Mouse (Mus musculus): ENCODE data around the gene Kcnk4. TPM values are rescaled to one million over a fixed set of nuclear protein-coding genes. Genes with fewer than 3 reads are reported as not detected.

The Kcnk4 gene
- total and polyA plus RNA-seq, 3 experiments: 0.15 to 1.8 TPM; not detected in 1

- no peaks in the 10 kb centered on the region for H3K27me3 ChIP-seq (ENCODE audit: control insufficient read depth in 1 of 2, insufficient read depth in 2 of 2, low read length in 2 of 2)
- H3K4me3 ChIP-seq (ENCODE audit: control insufficient read depth in 1 of 2, insufficient read depth in 1 of 2, low read depth in 2 of 2, low read length in 2 of 2): no peak overlapping the region
- no peak overlapping the region for H3K27ac ChIP-seq (ENCODE audit: control insufficient read depth, low read depth, low read length)
These were observed 5.0 kb upstream of the Kcnk4 start for GRCm38 (mm10) chr19:6939106-6940002.

GRCm38 (mm10) chr19:6937541-6938465, 3.5 kb upstream of the Kcnk4 start:
- no peak overlapping the region for H3K4me3 ChIP-seq (ENCODE audit: control insufficient read depth in 1 of 2, insufficient read depth in 1 of 2, low read depth in 2 of 2, low read length in 2 of 2)
- H3K4me1 ChIP-seq (ENCODE audit: control insufficient read depth in 1 of 2, insufficient read depth in 2 of 2, low read length in 2 of 2): peaks cover 0 to 8% of the 10 kb centered on the region in 2 experiments; a peak in 2 of 4 replicates
- no peak overlapping the region for H3K9ac ChIP-seq (ENCODE audit: control insufficient read depth, low read depth, low read length, poor library complexity, severe bottlenecking)
- TF ChIP-seq RCOR1 (IDR thresholded peaks at IDR 0.05; ENCODE audit: low read depth, low read length) (no peak), GATA1 (IDR thresholded peaks at IDR 0.05; ENCODE audit: low read depth, low read length) (no peak), MAFK (IDR thresholded peaks at IDR 0.05; ENCODE audit: borderline replicate concordance, low read depth, low read length) (no peak), NELFE (IDR thresholded peaks at IDR 0.05; ENCODE audit: low read depth, low read length) (no peak), TCF12 (IDR thresholded peaks at IDR 0.05; ENCODE audit: low read depth, low read length) (no peak), MAZ (IDR thresholded peaks at IDR 0.05; ENCODE audit: low read depth, low read length) (no peak)
- H3K27ac ChIP-seq (ENCODE audit: control insufficient read depth, low read depth, low read length): no peak overlapping the region
- H3K36me3 ChIP-seq (ENCODE audit: control insufficient read depth in 1 of 2, insufficient read depth in 2 of 2, low read length in 2 of 2): peaks cover 0 to 2% of the 10 kb centered on the region in 2 experiments; a peak in 1 of 4 replicates
- H3K79me2 ChIP-seq (ENCODE audit: control insufficient read depth, insufficient read depth, low read length, poor library complexity): peaks cover 8% of the 10 kb centered on the region; the same call in 1 of the 2 replicates
- no peaks in the 10 kb centered on the region for H3K27me3 ChIP-seq (ENCODE audit: control insufficient read depth in 1 of 2, insufficient read depth in 2 of 2, low read length in 2 of 2)
- H3K9me3 ChIP-seq (replicated peaks; ENCODE audit: insufficient read depth, low read length): no peaks in the 10 kb centered on the region
- DNase-seq (ENCODE audit: low read depth, low spot score): no peak

More at GRCm38 (mm10) chr19:6939106-6940002, 5.0 kb upstream of the Kcnk4 start:
- no peak for DNase-seq (ENCODE audit: low read depth, low spot score)
- Histone ChIP-seq H3K9me3 (replicated peaks; ENCODE audit: insufficient read depth, low read length) (no peaks in the 10 kb centered on the region), H3K79me2 (ENCODE audit: control insufficient read depth, insufficient read depth, low read length, poor library complexity) (peaks cover 8% of the 10 kb centered on the region; the same call in 1 of the 2 replicates), H3K9ac (ENCODE audit: control insufficient read depth, low read depth, low read length, poor library complexity, severe bottlenecking) (no peak overlapping the region), H3K4me1 (ENCODE audit: control insufficient read depth in 1 of 2, insufficient read depth in 2 of 2, low read length in 2 of 2) (peaks cover 0 to 10% of the 10 kb centered on the region in 2 experiments; a peak in 2 of 4 replicates), H3K36me3 (ENCODE audit: control insufficient read depth in 1 of 2, insufficient read depth in 2 of 2, low read length in 2 of 2) (peaks cover 0 to 2% of the 10 kb centered on the region in 2 experiments; a peak in 1 of 4 replicates)
- no peak for TF ChIP-seq ELF1 (IDR thresholded peaks at IDR 0.05; ENCODE audit: low read depth, low read length)
- TF ChIP-seq MXI1 (IDR thresholded peaks at IDR 0.05; ENCODE audit: low read depth, low read length): no peak
- no peak for TF ChIP-seq ETS1 (IDR thresholded peaks at IDR 0.05; ENCODE audit: low read depth, low read length)
- TF ChIP-seq NRF1 (IDR thresholded peaks at IDR 0.05; ENCODE audit: insufficient read depth, low read depth, low read length, poor library complexity, severe bottlenecking): no peak
- no peak for TF ChIP-seq POLR2A (IDR thresholded peaks at IDR 0.05; ENCODE audit: control insufficient read depth in 1 of 2, insufficient read depth in 1 of 2, low read depth in 1 of 2, low read length in 2 of 2, poor library complexity in 1 of 2)
- TF ChIP-seq SMC3 (IDR thresholded peaks at IDR 0.05; ENCODE audit: low read depth, low read length): no peak
- TF ChIP-seq USF2 (IDR thresholded peaks at IDR 0.05; ENCODE audit: borderline replicate concordance in 1 of 2, insufficient read depth in 1 of 2, low read depth in 1 of 2, low read length in 2 of 2): no peak
- TF ChIP-seq BHLHE40 (IDR thresholded peaks at IDR 0.05; ENCODE audit: borderline replicate concordance, low read depth, low read length): no peak
- TF ChIP-seq HCFC1 (IDR thresholded peaks at IDR 0.05; ENCODE audit: low read depth, low read length): no peak
- TF ChIP-seq TBP (IDR thresholded peaks at IDR 0.05; ENCODE audit: low read depth, low read length): no peak

All from MEL (cell line).